In genomic region chr6:13070485-13070884, GRCm38 (mm10) we compare ENCODE assay signal across 8 mouse cellular contexts. TPM values are rescaled to one million over a fixed set of nuclear protein-coding genes. Genes with fewer than 3 reads are reported as not detected.
A peak's percentile ranks its signal among the peaks of the same experiment; 100 is the strongest.
DNase-seq lines count a peak whose midpoint lies in the region; TF ChIP-seq lines count a peak whose summit lies in the region.

No protein-coding gene starts in this region.

- TF ChIP-seq CTCF in C2C12 (IDR thresholded peaks at IDR 0.05; ENCODE audit: control insufficient read depth, insufficient read depth, insufficient read length) = no peak
- no peak for TF ChIP-seq CTCF in thymus, adult 2 months (IDR thresholded peaks at IDR 0.05; ENCODE audit: borderline replicate concordance, control insufficient read depth, extremely low read depth, insufficient read depth, low read length, poor library complexity)

- peak overlapping the region; percentile 64 for H3K27ac ChIP-seq in thymus, adult 2 months (ENCODE audit: control insufficient read depth, insufficient read depth, low read length)

- DNase-seq in MEL-GATA-1-ER (ENCODE audit: extremely low read depth, low read depth) = peak; percentile 26
- DNase-seq in cerebellum, adult 8-10 months = peak; percentile 28
- peak; percentile 72 to 79 for DNase-seq in heart, adult 18-20 months
- peak; percentile 70 for DNase-seq in kidney, adult 11 months
- peak; percentile 10 for DNase-seq in lung, postnatal 36 days
- DNase-seq in thymus, adult 2 months = peak; percentile 9
- DNase-seq in urinary bladder, postnatal 10 days (ENCODE audit: low spot score) = no peak

- no peak for TF ChIP-seq POLR2A in thymus, adult 2 months (IDR thresholded peaks at IDR 0.05; ENCODE audit: control insufficient read depth, extremely low read depth, insufficient read depth, low read length, poor library complexity)

- peak overlapping the region; percentile 75 for H3K4me3 ChIP-seq in C2C12 (ENCODE audit: insufficient read depth, poor library complexity, severe bottlenecking)
- peak overlapping the region; percentile 12; the same call in 1 of the 2 replicates for H3K4me3 ChIP-seq in thymus, adult 2 months (ENCODE audit: control insufficient read depth, insufficient read depth, low read length)

- peaks cover 25% of the 10 kb centered on the region for H3K36me3 ChIP-seq in C2C12 (ENCODE audit: control insufficient read depth, insufficient read depth)
- H3K36me3 ChIP-seq in thymus, adult 2 months (ENCODE audit: control insufficient read depth, insufficient read depth, low read length) = peaks cover 14% of the 10 kb centered on the region; the same call in 1 of the 2 replicates

- 40% methylated on average over 4 of the region's 4 CpGs for WGBS in thymus, adult 2 months

- H3K79me3 ChIP-seq in C2C12 (ENCODE audit: low read depth) = no peaks in the 10 kb centered on the region

- H3K27me3 ChIP-seq in C2C12 (ENCODE audit: control insufficient read depth, insufficient read depth, insufficient read length) = no peaks in the 10 kb centered on the region
- H3K27me3 ChIP-seq in thymus, adult 2 months (ENCODE audit: control insufficient read depth, insufficient read depth, low read length) = no peaks in the 10 kb centered on the region

- peaks cover 7% of the 10 kb centered on the region for H3K4me1 ChIP-seq in thymus, adult 2 months (replicated peaks; ENCODE audit: control insufficient read depth, insufficient read depth, low read length)

- peaks cover 11% of the 10 kb centered on the region for H3K79me2 ChIP-seq in C2C12 (ENCODE audit: control insufficient read depth, insufficient read depth)

- H3ac ChIP-seq in C2C12 (ENCODE audit: control insufficient read depth, insufficient read length, low read depth) = peak overlapping the region; percentile 19

TF ChIP-seq in C2C12, 6 proteins besides CTCF, POLR2A, EP300 and RAD21:
- TF ChIP-seq MYOD1 (IDR thresholded peaks at IDR 0.05; ENCODE audit: control insufficient read depth, insufficient read length, low read depth) (no peak), CEBPB (IDR thresholded peaks at IDR 0.05; ENCODE audit: low read depth) (no peak), FOSL1 (IDR thresholded peaks at IDR 0.05; ENCODE audit: insufficient read depth, low read length, poor library complexity, severe bottlenecking) (no peak), MAX (IDR thresholded peaks at IDR 0.05) (no peak), USF1 (IDR thresholded peaks at IDR 0.05; ENCODE audit: low read depth) (no peak)

RNA-seq across cellular contexts. Expression of gene Tmem106b, which starts 0.9 kb away (rescaled TPM):
- 7.9 TPM for polyA plus RNA-seq in C2C12 (2012; fragmentation: generic; extraction: Trizol)
- 100 to 1,000 TPM; 134 to 182 TPM for total RNA-seq in heart, adult 18-20 months (2021)
- polyA plus RNA-seq in thymus, adult 2 months (2012; rRNA removed) = 24.6 and 24.9 TPM in 2 replicates
